Mouse (Mus musculus): ENCODE results near the gene Guk1.
"Not testable (repeated sequence)": the region's sequence is repeated elsewhere in the genome, so short reads cannot be mapped to it uniquely, and the experiment has no call there.

The Guk1 gene

DNA sequence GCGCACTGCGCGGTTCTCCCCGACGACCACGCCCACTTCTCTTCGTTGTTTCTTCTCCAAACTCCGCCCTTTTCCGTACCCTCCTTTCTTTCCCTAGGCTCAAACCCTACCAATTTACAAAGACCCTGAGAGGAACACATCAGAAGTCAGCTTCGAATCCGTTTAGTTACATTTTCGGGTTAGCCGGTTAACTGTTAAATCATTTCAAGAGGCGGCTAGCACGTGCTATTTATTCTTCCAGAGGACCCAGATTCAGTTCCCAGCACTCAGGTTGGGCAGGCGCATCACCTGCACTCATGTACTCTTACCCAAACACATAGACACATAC, at the start of gene Guk1:
Guk1 (minus strand) TSS at position 154 of the 328 bp plus-strand sequence.
- no peak for DNase-seq (ENCODE audit: low read depth)

GRCm38 (mm10) chr11:59239796-59240195, 47.8 kb upstream of the Guk1 start:
- DNase-seq (ENCODE audit: low read depth): no peak

DNA sequence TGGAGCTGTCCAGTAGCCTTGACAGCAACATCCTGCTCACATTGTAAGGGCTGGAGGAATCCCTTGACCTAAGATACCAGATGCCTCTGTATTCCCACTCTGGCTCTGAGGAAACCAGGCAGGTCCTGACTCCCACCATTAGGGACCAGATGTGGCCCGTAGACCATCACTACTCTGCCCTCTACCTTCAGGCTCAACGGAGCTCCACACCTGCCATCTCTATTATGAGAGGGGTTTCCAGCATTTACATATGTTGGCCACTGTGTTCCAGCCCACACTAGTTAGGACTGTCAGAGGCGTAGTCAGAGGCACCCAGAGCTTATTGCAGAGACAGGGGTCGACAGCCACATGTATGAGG, 47.4 kb upstream of the Guk1 start:
- no peak for DNase-seq (ENCODE audit: low read depth)

DNA sequence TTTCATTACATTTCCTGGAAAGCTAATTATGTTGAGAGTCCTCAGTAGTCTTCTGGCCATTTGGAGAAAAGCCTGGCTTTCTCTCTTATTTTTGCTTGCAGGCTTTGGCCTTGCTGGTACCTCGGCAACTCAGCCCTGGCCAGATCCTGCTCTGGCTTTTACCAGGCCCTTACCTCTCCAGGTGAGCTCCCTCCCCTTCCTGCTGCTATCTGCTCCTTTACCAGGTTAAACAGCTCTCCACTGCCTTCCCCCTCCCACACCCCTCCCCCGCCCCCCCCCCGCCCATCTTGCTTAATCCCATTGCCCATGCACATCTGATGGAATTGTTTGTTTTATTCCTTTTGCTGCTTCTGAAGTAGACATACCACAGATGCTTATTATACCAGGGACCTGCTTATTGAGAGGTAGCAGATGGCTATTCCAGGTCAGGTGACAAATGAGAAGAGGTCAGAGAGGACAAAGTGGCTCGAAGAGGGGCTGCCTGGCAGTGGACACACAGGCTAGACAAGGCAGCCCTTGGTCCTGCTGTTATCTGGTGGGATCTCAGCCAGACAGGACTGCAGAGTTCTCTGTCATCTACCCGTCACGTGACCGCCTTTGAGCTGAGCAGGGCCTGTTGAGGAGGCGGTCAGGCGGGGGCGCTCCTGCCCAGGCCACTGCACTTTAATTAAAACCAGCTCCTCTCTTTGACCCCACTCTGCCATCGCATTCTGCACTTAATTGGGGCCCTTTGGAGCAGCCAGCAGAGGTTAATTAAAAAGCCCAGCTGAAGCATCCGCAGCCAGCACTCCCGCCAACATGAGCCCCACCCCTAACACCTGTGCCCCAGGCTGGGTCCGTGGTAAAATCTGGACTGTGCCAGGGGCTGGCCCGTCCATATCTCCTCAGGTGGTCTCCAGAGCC, 46.8 kb upstream of the Guk1 start:
- peak; percentile 32 for DNase-seq (ENCODE audit: low read depth)

DNA sequence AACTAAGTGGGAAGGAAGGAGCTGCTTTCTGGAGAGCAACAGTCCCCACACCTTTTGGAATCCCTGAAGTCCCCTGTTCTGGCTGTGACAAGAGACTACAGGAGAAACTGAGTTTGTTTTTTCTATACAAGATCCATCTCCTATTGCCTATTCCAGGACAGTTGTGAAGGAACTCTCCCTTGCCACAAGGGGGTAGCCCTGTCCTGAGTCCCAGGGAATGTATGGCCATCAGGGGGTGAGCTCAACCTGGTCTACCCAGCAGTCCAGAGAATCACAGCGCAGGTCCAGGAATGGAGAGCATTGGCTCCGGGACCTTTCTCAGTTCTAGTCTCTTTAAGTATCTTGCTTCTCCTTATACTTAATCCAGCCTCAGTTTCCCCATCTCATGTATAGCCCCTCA, 40.8 kb upstream of the Guk1 start:
- no peak for DNase-seq (ENCODE audit: low read depth)

DNA sequence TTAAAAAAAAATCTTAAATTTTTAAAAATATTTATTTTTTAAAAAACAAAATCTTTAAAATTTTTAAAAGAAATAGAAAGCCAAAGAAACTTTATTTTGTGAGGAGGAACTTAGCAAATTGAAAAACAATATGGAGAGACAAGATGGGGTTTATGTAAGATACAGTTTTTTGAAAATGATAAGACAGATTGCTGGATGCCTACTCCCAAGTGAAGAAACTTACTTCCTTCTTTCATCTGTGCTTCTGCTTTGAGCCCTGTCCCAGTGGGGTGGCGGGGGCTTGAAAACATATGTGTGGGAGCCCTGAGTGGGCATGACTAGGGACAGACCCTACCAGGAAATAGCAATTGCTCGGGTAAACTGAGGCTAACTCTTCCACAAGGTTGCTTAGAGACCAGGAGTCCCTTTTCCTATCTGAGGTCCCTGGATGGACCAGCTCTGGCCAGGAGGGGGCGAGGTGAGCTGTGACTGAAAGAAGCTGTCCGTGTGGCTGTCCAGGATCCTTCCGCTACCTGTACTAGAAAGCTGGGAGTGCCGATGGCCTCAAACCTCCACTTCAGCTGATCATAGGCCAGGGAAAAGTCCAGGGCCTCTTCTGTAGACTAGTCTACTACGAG, 38.2 kb upstream of the Guk1 start:
- peak; percentile 79 for DNase-seq (ENCODE audit: low read depth)

- peak; percentile 98 for DNase-seq (ENCODE audit: low read depth)
These were observed 36.3 kb upstream of the Guk1 start, which contains the start of gene Arf1 for GRCm38 (mm10) chr11:59228122-59228953. Arf1 (minus strand) TSS chr11:59228270.

GRCm38 (mm10) chr11:59227604-59228121, 35.7 kb upstream of the Guk1 start:
- DNase-seq (ENCODE audit: low read depth): no peak

DNA sequence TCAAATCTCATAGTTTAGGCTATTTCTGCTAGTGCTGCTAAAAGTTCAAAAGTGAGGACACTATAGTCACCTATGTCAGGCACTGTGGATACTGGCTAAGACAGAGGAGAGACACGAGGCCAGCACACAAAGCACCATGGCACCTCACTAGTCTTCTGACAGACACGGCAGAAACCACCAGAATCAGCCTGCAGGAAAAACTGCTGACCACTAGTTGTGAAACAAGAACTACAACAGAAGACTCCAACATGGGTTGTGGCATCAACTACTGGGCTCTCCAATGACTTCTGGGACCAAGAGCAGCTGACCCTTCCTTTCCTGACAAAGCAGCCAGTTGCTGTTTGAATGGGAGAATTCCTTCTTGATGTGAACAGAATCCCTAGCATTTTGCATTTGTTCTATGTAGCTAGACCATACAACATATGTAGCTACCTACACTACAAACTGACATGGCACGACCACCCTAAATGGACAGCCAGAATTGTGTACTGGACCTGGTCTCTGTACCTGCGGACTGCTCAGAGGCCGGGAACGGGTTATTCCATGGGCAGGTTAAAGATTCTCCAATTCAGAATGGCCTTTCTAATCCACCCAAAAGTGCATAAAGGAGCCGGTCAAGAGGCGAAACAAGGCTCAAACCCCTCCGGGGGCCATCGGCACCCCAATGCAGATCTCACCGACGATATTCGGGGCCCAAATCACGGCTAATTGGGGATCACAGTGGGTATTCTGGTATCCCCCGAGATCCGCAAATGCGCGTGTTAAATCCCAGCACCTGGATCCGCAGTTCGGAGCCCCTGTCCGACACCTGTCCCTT, 35.0 kb upstream of the Guk1 start:
- DNase-seq (ENCODE audit: low read depth): peak; percentile 60

- DNase-seq (ENCODE audit: low read depth): peak; percentile 70
These were observed 34.2 kb upstream of the Guk1 start for GRCm38 (mm10) chr11:59226251-59226650.

DNA sequence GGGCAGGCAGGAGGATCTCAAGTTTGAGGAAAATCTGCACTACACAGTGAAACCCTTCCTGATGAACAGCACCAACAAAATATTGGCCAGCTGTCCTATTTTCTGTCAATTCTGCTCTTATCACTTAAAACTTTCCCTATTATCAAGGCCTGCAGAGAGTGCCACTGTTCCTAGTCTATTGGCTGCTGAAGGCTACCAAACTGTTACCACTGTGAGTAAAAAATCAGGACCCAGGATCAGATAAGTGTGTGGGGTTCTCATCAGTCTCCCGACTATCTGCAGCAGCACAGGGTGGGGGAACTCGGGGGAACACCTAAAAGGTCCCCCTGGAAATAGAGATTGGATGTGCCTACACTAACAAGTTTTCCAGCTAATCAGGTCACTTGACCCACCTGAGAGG, 33.2 kb upstream of the Guk1 start:
- DNase-seq (ENCODE audit: low read depth): no peak

GRCm38 (mm10) chr11:59224470-59224869, 32.5 kb upstream of the Guk1 start:
- DNase-seq (ENCODE audit: low read depth): peak; percentile 59

- DNase-seq (ENCODE audit: low read depth): no peak
These were observed 32.0 kb upstream of the Guk1 start for GRCm38 (mm10) chr11:59224025-59224424.

GRCm38 (mm10) chr11:59222306-59222705, 30.3 kb upstream of the Guk1 start:
- DNase-seq (ENCODE audit: low read depth): no peak

DNA sequence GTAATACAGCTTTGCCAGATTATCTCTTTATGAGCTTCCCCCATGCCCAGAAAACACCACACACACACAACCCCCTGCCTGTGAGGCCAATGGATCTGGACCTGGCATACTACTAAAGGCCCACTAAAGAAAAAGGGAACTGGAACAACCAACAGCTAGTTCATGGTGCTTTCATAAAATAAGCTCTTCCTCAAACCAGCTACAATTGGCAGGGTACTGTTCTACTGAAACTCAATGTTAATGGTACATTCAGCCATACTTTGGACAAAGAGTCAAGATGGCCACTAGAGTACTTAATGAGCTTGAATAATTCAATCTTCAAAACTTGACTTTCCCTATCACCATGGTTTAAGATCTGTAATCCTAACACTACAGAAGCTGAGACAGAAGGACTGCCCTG, 29.6 kb upstream of the Guk1 start:
- no peak for DNase-seq (ENCODE audit: low read depth)

DNA sequence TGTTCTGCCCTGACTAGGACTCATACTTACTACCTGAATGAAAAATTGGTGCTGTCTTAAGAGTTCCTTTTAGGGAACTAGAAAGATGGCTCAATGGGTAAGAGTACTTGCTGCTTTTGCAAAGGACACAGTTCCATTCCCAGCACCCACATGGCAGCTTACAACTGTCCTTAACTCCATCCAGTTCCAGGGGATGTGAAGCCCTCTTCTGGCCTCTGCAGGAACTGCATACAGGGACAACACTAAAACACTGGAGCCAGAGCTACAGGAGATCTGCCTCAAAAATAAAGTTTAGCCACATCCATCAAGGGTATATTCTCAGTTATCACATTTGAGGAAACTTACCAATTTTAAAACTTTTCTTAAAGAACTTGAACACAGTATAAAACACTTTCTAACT, 27.1 kb upstream of the Guk1 start:
- DNase-seq (ENCODE audit: low read depth): peak; percentile 79

DNA sequence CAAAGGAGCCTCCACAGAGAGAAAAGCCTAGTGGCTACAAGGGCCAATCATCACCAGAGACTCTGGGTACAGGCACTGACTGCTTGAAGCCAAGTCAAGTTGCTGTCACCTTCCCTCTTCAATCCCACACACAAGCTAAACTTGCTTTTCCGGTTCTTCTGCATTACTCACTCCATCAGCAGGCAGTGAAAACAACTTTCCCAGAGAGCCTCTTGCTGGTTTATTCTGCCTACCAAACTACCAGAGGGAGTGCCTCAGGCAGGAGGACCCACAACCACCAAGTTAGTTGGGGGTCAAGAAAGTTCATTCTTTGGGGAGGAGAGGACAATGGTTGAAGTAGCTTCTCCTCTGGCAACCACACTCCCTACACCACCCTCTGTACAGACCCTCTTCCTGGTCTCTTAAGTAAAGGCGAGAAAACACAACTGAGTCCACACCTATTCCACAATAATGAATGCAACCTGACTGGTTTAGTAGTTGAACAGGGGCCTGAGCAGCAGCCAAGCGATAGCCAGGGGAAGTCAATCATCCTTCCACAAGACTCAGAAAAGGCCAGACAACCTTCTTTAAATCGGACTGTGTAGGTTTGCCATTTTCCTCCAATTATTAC, 26.5 kb upstream of the Guk1 start:
- no peak for DNase-seq (ENCODE audit: low read depth)

DNA sequence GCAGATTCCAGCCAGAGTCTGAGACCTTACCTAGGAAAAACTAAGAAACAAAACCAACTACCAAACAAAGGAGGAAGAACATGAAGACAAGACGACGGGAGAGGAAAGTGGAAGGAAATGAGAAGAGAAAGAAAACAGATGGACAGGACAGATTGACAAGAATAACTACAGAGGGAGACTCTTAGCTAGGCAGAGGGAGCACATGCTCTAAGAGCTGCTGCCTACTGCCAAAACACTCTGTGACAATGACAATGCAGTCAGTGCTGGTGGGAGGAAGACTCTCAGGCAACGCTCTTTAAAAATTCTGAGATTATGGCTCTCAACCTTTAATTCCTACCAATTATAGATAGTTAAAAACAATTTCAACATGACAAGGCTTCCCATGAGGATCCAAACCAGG, 24.9 kb upstream of the Guk1 start:
- no peak for DNase-seq (ENCODE audit: low read depth)

DNA sequence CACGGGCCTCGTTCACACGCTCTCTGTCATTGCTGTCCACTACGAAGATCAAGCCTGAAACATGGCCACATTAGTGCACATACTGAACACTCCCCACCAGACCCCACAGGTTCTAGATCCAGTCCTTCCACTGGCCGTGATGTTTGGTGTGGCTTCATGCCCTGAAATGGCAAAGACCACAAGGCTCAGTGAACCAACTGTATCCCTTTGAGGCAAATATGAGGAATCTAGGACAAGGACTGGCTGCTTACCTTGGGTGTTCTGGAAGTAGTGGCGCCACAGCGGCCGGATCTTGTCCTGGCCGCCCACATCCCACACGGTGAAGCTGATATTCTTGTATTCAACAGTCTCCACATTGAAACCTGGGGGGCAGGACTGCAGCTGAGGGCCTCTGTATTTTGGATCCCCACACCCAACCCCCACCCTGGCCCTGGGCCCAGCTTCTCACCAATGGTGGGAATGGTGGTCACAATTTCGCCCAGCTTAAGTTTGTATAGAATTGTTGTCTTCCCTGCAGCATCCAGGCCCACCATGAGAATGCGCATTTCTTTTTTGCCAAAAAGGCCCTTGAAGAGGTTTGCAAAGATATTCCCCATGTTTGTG, 21.0 kb upstream of the Guk1 start:
- DNase-seq (ENCODE audit: low read depth): no peak

GRCm38 (mm10) chr11:59212320-59212719, 20.3 kb upstream of the Guk1 start:
- DNase-seq (ENCODE audit: low read depth): peak; percentile 76

- DNase-seq (ENCODE audit: low read depth): not testable (repeated sequence)
These were observed 19.5 kb upstream of the Guk1 start for GRCm38 (mm10) chr11:59211561-59211960.
